Mouse (Mus musculus) lung, adult 2 months (tissue): ENCODE results near the gene Xlr5a.
"Not testable (repeated sequence)": the region's sequence is repeated elsewhere in the genome, so short reads cannot be mapped to it uniquely, and the experiment has no call there.

Source experiments
- CTCF ChIP-seq: fragments of 200-500 bp; IDR thresholded peaks from 2 replicates; pipeline ENCODE4 v1.5.1; 2011; ENCODE audit warnings: mild to moderate bottlenecking, low read length, control low read depth; ENCODE audit not compliant: insufficient read depth
- POLR2A ChIP-seq: fragments of 200-500 bp; IDR thresholded peaks from 2 replicates; pipeline ENCODE4 v1.6.1; 2011; ENCODE audit warnings: low read depth, mild to moderate bottlenecking, control low read depth, low read length, borderline replicate concordance; ENCODE audit errors: extremely low read depth

DNA sequence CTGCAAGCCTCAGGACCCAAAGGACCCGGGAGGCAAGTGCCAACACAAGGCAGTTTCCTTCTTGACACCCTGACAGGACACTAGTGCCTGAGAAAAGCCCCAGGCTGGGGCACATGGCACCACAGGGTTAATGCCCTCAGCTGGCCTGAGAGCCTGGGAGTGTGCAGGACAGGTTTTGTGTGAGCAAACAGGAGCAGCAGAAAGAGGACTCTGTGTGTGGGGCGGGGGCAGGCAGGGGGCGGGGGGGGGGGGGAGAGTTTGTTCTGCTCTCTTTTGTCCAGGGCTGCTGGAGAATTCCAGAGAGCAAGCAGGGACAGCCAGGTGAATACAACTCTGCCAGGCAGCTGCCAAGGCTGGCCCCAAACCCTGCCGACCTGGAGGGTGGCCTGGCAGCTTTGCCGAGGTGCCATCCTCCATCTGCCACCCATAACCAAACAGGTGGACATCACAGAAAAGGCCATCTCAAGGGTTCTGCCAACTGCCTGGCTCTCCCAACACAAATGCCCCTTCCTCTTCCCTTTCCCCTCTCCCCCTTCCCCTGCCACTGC, 225.9 kb downstream of the Xlr5a start:
- not testable (repeated sequence) for TF ChIP-seq POLR2A, CTCF
